Mouse (Mus musculus) monocyte, adult 59 days (primary cell): Measurements from ENCODE around the gene Olfr382. TPM values are rescaled to one million over a fixed set of nuclear protein-coding genes. Genes with fewer than 3 reads are reported as not detected.

ENCODE experiments used
- total RNA-seq, 2 experiments: library from RNA; stranded (reverse); gene quantifications; one replicate each; pipeline ENCODE4 v1.2.4; 2023

Olfr382 gene
- not detected for total RNA-seq

GRCm38 (mm10) chr11:73517097-73517496, at the start of gene Olfr382:
Gene Olfr382, minus strand, starts transcription at chr11:73517197.

GRCm38 (mm10) chr11:73491503-73491902, 25.5 kb downstream of the Olfr382 start, which contains the start of gene Olfr381:
Gene Olfr381, minus strand, starts transcription at chr11:73491603.

Other genes starting within 250 kb of the Olfr382 start
- gene Trpv3, start 249.8 kb downstream of the Olfr382 start, total RNA-seq: not detected
- 10 to 100 TPM; 11.5 to 11.6 TPM for gene Aspa, start 187.6 kb downstream of the Olfr382 start, total RNA-seq
- not detected for gene Gm49340, start 187.5 kb downstream of the Olfr382 start, total RNA-seq
- not detected for gene Spata22, start 187.5 kb downstream of the Olfr382 start, total RNA-seq
- not detected for gene Olfr20, start 166.4 kb downstream of the Olfr382 start, total RNA-seq
- not detected for gene Olfr376, start 146.0 kb downstream of the Olfr382 start, total RNA-seq
- not detected for gene Olfr1, start 117.6 kb downstream of the Olfr382 start, total RNA-seq
- not detected for gene Olfr378, start 88.7 kb downstream of the Olfr382 start, total RNA-seq
- gene Olfr380, start 59.7 kb downstream of the Olfr382 start, total RNA-seq: not detected
- gene Olfr381, start 25.6 kb downstream of the Olfr382 start, total RNA-seq: not detected
- gene Olfr385, start 75.8 kb upstream of the Olfr382 start, total RNA-seq: not detected
- not detected for gene Olfr384, start 81.4 kb upstream of the Olfr382 start, total RNA-seq
- not detected for gene Zfp735, start 171.6 kb upstream of the Olfr382 start, total RNA-seq